Mouse (Mus musculus): ENCODE measurements around the gene Napa. TPM values are rescaled to one million over a fixed set of nuclear protein-coding genes. Genes with fewer than 3 reads are reported as not detected.

Gene Napa
- polyA plus RNA-seq, 1 experiment from 2014 or later, result 212 TPM

Other genes starting within 250 kb of the Napa start
- gene Crx, start 218.5 kb upstream of the Napa start, polyA plus RNA-seq (2015; fragmentation: Nextera tagmentation; extraction: Ambion mirVana), result not detected in 2 replicates
- gene Crxos, start 215.8 kb upstream of the Napa start, polyA plus RNA-seq (2015; fragmentation: Nextera tagmentation; extraction: Ambion mirVana), result not detected in 2 replicates
- 1,371 and 1,383 TPM in 2 replicates for gene Selenow, start 176.1 kb upstream of the Napa start, polyA plus RNA-seq (2015; fragmentation: Nextera tagmentation; extraction: Ambion mirVana)
- gene Nop53, start 152.4 kb upstream of the Napa start, polyA plus RNA-seq (2015; fragmentation: Nextera tagmentation; extraction: Ambion mirVana), result 133 and 135 TPM in 2 replicates
- 5.2 and 6.4 TPM in 2 replicates for gene Ehd2, start 130.9 kb upstream of the Napa start, polyA plus RNA-seq (2015; fragmentation: Nextera tagmentation; extraction: Ambion mirVana)
- gene Bicra, start 50.5 kb upstream of the Napa start, polyA plus RNA-seq (2015; fragmentation: Nextera tagmentation; extraction: Ambion mirVana), result 8.2 and 8.4 TPM in 2 replicates
- gene Zfp541, start 36.6 kb upstream of the Napa start, polyA plus RNA-seq (2015; fragmentation: Nextera tagmentation; extraction: Ambion mirVana), result 0.09 TPM in 2 replicates
- 37.3 and 42.2 TPM in 2 replicates for gene Kptn, start 21.4 kb downstream of the Napa start, polyA plus RNA-seq (2015; fragmentation: Nextera tagmentation; extraction: Ambion mirVana)
- 0.96 and 1.1 TPM in 2 replicates for gene Slc8a2, start 31.4 kb downstream of the Napa start, polyA plus RNA-seq (2015; fragmentation: Nextera tagmentation; extraction: Ambion mirVana)
- gene Meis3, start 76.6 kb downstream of the Napa start, polyA plus RNA-seq (2015; fragmentation: Nextera tagmentation; extraction: Ambion mirVana), result 147 and 160 TPM in 2 replicates
- gene Dhx34, start 123.6 kb downstream of the Napa start, polyA plus RNA-seq (2015; fragmentation: Nextera tagmentation; extraction: Ambion mirVana), result 13.5 and 13.8 TPM in 2 replicates
- 0.08 and 0.14 TPM in 2 replicates for gene C5ar2, start 145.7 kb downstream of the Napa start, polyA plus RNA-seq (2015; fragmentation: Nextera tagmentation; extraction: Ambion mirVana)
- 1.7 and 2.3 TPM in 2 replicates for gene C5ar1, start 161.1 kb downstream of the Napa start, polyA plus RNA-seq (2015; fragmentation: Nextera tagmentation; extraction: Ambion mirVana)
- gene Inafm1, start 175.2 kb downstream of the Napa start, polyA plus RNA-seq (2015; fragmentation: Nextera tagmentation; extraction: Ambion mirVana), result 33.4 and 33.8 TPM in 2 replicates
- 23.9 and 27.9 TPM in 2 replicates for gene Ccdc9, start 188.3 kb downstream of the Napa start, polyA plus RNA-seq (2015; fragmentation: Nextera tagmentation; extraction: Ambion mirVana)
- gene Bbc3, start 209.9 kb downstream of the Napa start, polyA plus RNA-seq (2015; fragmentation: Nextera tagmentation; extraction: Ambion mirVana), result 24.0 and 24.2 TPM in 2 replicates

All from hindbrain, embryonic 13.5 days (tissue).